Mouse (Mus musculus): ENCODE measurements around the gene Syt9.

DNA sequence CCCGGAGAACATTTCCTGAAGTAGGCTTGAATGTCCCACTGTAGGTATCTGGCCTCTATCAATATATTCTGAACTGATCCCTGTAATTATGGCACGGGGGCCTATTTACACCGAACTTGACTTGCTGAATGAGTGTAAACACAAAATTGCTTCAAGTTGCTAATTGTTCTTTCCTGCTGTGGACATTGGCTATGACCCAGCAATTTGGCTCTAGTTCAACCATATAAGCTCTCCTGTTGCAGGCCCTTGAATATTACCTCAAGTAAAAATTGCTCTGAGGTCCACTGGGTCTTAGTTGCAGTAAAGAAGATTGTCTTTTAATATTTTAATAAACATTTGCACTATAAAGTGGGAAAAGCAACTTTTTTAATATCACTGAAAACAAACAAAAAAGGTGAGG, 32.7 kb downstream of the Syt9 start:
- TF ChIP-seq CTCF (IDR thresholded peaks at IDR 0.05; ENCODE audit: extremely low read depth, insufficient read depth, insufficient read length, insufficient replicate concordance) (no peak), POLR2A (IDR thresholded peaks at IDR 0.05; ENCODE audit: low read depth, low read length) (no peak)

Data from spleen, adult 2 months (tissue).